Mouse (Mus musculus) cerebral cortex, adult 2 months (tissue): ENCODE data around the gene Gmeb1.

Experiments used
- WGBS: fragments of 180-500 bp; shearing (Covaris S2); methylation state at CpG from one replicate; pipeline ENCODE4 v1.1.7; 2018; 5-methylcytosine and 5-hydroxymethylcytosine counted together

Gene Gmeb1

DNA sequence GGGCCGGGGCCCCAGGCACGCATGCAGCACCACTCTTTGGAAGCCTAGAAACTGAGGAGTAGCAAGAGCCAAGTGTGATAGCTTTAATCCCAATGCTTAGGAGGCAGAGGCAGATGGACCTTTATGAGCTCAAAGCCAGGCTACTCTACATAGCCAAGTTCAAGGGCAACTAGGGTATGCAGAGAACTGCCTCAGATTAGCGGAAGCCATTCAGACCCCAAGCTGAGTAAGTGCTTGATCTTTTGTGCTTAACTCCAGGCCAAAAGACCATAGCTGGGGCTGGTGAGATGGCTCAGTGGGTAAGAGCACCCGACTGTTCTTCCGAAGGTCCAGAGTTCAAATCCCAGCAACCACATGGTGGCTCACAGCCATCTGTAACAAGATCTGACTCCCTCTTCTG is 39.4 kb downstream of the Gmeb1 start:
- WGBS: 99% methylated on average over 5 of the region's 5 CpGs

DNA sequence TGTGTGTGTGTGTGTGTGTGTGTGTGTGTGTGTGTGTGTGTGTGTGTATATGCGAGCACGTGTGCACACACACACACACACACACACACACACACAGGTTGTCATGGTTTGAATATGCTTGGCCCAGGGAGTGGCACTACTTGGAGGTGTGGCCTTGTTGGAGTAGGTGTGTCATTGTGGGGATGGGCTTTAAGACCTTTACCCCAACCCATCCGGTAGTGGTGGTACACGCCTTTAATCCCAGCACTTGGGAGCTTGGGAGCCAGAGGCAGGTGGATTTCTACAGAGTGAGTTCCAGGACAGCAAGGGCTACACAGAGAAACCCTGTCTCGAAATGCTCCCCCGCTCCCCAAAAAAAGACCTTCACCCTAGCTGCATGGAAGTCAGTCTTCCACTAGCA is 43.0 kb downstream of the Gmeb1 start:
- WGBS: 84% methylated on average over 6 of the region's 6 CpGs

DNA sequence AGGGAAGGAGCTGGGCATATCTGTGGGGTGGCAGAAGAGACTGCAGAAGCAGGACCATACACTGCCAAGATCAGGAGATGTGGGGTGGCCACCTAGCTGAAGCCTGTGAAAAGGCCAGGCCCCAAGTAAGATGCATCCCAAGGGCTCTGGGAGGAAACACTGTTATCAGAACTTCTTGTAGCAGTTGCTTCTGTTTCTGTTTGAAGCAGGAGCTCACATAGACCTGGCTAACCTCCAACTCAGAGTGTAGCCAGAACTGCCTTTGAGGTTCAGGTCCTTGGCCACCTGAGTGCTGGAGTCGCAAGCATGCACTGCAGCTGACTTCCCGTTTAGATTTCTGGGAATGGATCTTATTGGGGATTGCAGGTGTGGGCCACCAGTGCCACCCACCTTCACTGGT is 43.6 kb downstream of the Gmeb1 start:
- WGBS: 79% methylated on average over 2 of the region's 2 CpGs

DNA sequence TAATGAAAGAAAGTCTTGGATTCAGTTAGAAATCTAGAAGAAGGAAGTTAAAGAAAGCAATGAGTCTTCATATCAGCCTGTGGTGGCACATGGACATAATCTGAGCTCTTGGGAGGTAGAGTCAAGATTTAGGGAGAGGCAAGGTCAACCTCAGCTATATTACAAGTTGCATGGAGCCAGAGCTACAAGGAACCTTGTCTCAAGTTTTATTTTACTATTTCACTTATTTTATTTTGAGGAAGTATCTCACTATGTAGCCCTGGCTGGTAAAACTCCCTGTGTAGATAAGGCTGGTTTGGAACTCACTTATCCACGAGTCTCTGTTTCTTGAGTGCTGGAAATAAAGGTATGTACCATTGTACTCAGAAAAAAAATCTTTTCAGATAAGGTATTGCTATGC is 44.8 kb downstream of the Gmeb1 start:
- 81% methylated on average over 1 of the region's 1 CpGs for WGBS

DNA sequence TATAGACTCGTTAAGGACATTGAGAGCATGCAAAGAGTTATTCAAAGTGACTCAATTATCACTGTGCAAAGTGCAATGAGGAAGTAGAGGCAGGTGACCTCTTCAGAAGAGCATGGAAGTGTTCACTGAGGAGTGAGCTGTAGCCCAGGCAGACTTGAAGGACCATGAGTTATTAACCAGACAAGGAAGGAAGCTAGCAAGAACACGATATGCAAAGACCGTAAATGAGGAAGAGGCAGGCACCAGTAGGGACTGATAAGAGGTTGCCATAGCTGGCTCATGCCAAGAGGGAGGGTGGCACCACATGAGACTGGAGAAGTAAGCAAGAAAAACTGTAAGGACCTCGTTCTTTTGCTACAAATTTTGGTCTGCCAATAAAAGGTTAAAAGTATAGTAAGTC is 46.6 kb downstream of the Gmeb1 start:
- 73% methylated on average over 4 of the region's 4 CpGs for WGBS

DNA sequence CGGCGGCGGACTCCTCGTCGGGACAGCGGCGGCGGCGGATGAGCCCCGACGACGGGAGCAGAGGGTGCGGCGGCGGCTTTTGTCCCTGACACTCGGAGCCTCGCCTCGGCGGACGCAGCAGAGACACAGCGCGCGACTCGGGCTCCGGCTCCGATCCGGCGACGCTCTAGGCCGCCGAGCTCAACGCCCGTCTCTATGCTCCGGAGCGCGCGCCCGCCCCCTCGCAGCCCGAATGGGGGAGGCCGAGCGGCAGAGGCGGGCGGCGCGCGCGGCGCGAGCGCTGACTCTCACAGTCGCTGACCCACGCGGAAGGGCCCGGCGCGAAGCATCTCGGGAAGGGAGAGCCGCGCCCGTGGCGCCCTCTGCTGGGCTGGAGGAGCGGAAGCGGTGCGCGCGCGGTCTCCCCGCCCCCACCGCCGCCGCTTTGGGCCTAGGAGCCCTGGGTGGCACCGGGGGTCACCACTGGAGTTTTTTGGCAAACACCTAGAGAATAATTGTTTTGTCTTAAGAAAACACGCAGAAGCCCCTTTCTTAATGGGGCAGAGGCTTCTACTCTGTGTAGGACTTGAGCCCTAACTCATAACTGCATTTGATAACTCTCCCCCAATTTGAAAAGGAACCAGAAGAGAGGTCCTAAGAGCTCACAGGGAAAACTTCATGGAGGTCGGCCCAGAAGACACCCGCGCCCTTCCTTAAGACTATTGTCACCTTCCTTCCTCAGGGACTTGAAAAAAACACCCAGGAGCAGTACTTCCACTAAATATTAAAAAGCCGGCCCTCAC is 49.3 kb downstream of the Gmeb1 start, which contains the start of gene Ythdf2:
Ythdf2 (minus strand) TSS at position 351 of the 782 bp plus-strand sequence.
- 2% methylated on average over 78 of the region's 78 CpGs for WGBS

DNA sequence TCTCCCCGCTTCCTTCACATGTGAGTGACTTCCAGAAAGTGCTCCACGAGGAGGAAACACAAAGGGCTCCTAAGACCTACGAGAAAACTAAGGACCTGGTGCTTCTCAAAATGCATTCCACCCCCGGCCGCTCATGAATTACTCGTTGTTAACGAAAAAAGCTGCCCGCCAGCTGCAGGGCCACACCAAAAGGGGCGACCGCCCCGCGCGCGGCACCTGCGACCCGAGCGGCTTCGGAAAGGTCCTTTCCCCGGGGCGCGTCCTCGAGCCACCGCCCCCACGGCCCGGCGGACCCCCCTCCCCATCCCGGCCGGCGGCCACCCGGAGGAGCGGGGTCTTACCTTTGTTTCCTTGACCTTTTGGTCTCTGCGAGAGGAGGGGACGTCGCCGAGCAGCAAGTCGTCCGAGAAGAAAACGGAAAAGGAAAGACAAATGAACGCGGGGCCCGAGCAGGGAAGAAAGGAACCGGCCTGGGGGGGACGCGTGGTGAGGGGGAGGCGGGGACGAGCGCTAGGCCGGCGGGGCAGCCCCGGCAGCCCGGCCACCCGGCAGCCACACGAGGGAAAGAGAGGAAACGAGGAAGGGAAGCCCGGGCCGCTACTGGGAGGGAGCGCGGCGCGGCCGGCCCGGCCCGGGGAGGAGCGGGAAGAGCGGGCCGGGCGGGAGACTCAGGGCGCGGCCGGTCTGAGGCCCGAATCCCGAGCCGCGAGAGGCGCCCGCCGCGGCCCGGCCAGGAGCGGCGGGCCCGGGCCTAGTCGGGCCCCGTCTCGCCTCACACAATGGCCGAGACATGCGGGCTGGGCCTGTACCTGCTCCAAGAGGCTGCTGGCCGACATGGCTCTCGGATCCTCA is 50.1 kb downstream of the Gmeb1 start:
- under 1% methylated on average over 87 of the region's 89 CpGs for WGBS

DNA sequence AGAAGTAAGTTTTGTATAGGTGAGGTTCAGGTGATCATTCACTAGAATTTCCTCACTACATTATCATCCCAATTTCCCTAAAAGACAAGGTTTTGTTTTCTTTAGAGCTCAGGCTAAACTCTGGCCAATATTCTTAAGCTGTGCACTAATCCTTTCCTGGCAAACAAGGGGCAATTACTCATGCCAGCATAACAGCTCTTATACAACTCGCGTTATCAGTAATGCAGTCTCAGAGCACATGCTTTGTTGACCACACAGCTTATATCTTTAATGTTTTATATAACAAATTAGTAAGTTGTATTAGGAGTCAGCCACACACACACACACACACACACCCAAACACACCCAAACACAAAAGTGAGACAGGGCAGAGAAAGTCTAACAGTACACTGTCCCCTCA is 51.1 kb downstream of the Gmeb1 start:
- WGBS: 22% methylated on average over 2 of the region's 2 CpGs

DNA sequence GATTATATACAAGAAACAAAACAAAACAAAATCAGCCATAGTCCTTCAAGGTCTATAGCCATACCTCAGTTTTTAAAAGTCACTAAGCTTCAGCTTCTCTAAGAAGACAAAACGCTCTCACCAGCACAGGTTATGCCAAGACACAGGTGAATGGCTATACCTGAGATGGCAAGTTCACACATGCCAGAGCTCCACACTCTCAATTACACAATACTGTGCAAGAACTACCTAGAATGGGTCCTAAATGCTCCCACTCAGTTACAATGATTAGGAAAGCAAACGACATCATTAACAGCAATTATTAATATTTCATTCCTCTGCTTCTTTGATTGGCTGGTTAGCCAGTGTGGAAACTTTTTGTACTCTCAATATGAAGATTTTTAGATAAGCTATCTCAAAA is 52.1 kb downstream of the Gmeb1 start:
- WGBS: 77% methylated on average over 2 of the region's 2 CpGs

DNA sequence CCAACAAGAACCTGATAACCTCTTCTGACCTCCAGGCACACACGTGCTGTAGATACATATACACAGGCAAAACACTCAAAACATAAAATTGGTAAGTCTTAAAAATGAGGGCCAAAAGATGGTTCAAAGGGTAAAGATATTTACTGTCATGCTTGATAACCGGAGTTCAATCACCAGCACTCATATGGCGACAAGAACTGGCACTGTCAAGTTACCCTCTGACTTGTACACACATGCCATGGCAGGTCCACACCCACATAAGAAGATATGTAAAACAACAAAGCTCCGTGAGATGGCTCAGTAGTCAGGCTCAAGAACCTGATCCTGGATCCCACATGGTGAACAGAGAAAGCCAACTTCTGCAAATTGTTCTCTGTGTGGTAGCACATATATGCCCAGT is 54.1 kb downstream of the Gmeb1 start:
- 90% methylated on average over 4 of the region's 4 CpGs for WGBS

DNA sequence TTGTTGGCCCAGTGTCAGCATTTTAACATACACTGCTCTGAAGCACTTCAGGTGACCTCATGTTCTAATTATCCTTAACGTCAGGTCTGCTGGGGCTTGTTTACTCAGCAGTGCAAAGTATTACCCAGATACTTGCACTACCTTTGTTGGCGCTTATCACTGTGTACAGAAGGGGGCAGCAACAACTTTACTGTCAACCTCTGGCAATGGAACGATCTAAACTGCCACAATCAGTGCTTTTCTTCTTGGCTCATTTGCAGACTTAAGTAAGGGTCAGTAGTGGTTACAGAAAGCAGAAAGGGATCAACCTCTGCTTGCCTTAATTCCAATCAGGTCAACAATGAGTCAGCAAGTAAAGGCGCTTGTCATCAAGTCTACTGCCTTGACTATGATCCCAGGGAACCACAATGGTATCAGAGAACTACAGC is 63.1 kb downstream of the Gmeb1 start:
- 42% methylated on average over 4 of the region's 4 CpGs for WGBS

DNA sequence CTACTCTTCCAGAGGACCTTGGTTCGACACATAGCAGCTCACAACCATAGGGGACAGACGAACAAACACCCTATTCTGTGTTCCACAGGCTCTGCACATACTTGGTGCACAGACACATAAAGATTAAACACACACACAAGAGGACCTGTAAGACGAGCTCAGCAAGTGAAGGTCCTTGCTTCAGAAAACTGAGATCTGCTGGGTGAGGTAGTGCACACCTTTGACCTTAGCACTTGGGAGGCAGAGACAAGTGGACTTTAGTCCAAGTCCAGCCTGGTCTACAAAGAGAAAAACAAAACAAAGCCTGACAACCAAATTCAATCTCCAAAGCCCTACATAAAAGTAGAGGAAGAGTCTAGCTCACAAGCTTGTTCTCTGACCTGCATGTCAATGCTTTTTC is 66.4 kb downstream of the Gmeb1 start:
- WGBS: 72% methylated on average over 3 of the region's 3 CpGs

DNA sequence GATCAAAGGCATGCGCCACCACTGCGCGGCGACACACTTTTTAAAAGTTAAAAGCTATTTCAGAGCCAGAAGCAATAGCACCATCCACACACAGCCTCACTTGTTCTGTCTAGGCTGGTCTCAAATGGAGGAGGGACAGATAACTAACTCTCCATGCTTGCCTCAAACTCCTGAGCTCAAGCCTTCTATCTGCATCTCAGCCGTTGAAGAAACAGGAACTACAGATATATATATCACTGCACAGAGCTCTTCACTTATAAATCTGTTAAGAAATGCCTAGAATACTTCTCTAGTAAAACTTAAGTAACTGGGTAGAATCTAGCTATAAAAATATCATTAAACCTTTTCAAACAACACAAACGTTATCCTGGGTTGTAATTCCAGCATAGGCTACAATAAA is 67.0 kb downstream of the Gmeb1 start:
- whole genome bisulfite sequencing: 78% methylated on average over 6 of the region's 6 CpGs

DNA sequence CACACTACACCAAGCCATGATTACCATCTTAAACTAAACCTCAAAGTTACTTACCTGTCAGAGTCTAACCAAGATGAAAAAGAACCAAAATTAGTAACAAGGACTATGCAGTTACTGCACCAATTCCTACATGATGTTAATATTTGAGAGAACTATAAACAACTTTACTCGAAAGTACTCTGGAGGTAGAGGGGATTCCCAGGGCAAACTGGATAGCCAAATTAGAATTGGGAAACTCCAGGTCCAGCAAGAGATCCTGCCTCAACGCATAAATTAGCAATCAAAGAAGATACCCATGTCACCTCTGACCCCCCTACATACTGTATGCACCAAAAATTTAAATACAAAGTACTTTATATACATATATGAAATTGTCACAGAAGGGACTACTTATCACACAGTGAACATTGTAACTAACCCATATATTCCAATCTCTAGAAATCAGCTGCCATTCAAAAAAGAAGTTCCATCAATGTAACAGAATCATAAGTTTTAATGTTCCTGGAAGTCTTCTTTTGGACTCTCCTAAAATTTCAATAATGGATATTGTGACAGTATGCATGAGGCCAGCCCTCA is 73.5 kb downstream of the Gmeb1 start:
- 93% methylated on average over 2 of the region's 2 CpGs for WGBS

DNA sequence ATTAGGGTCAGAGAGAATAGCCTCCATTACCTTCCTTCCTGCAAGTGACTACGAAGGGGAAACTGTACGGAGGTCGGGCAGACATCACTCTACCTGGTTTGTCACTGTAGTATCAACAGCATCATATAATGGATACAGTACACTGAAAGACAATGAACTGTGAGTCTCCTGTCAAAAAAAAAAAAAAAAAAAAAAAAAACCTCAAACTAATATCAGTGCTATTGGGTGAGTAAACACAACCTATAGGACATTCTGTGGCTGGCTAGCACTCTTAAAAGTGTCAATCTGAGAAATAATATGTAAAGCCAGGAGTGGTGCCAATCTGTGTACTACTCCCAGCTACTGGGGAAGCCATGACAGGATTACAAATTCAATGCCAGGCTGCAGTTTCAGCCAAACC is 78.2 kb downstream of the Gmeb1 start:
- WGBS: 95% methylated on average over 3 of the region's 3 CpGs

DNA sequence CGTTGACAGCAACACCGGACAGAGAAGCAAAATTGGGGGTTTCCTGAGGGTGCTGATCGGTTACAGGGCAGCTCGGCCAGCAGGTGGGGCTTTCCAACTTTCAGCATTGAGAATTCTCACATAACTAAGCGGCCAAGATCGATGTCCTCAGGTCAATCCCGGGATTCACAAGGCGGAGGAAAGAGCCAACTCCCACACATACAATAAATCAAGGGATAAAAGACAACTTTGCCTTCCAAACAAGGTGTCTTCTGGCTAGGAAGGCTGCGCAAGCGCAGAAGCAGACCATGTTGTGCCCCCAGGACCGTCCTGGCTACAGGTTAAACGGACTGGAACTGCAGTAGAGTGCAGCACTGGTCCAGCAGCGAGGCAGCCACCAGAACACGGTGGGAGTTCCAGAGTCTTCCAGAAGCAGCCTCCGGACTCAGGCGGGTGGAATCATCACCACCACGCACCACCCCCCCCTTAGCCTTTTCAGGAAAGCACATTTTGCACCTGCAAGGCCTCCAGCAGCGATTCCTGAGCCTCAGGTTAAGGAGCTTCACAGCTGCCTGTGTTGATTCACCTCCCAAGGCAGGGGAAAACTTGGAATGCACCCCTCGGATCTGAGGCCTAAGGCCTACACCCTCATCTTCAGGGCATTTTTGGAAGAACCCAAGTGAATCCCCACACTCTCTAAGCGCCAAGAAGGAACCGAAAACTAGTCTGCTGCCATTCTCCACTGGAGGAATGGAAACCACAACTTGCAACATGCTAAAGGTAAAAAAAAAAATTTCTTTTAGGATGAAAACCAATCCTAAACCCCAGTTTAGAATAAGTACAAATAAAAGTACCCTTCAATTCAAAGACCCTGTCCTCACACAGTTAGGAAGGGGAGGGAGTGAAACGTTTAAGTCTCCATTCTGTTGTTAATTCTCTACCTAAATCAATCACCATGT is 79.4 kb downstream of the Gmeb1 start:
- WGBS: 70% methylated on average over 22 of the region's 22 CpGs

DNA sequence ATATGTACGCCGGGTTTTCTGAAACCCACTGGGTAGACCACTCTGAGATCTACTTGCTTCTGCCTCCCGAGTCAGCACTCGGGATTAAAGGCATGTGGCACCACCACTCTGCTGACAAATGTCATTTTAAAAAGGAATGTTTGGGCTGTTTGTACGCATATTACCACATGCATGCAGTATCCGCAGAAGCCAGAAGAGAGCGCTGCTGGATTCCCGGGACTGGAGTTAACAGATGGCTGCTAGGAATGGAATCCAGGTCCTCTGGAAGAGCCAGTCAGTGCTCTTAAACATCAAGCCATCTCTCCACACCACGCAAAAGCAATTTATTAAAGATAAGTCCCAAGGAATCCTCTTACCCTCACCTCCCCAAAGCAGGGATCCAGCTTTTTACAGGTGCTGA is 80.7 kb downstream of the Gmeb1 start:
- WGBS: 71% methylated on average over 9 of the region's 9 CpGs

DNA sequence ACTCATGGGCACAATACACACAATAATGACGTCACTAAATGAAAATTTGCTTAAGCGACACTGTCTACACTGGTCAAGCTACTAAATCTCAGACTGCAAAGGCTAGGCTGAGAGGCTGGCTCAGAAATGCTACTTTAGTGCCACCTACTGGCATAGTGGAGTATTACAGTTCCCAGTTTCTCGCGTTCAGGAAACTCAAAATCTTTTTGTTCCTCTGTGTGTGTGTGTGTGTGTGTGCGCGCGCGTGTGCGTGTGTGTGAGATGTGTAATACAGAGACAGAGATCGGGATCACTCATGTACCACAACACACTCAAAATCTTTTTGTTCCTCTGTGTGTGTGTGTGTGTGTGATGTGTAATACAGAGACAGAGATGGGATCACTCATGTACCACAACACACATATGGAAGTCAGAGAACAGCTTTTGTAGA is 82.8 kb downstream of the Gmeb1 start:
- WGBS: 2% methylated on average over 10 of the region's 10 CpGs

DNA sequence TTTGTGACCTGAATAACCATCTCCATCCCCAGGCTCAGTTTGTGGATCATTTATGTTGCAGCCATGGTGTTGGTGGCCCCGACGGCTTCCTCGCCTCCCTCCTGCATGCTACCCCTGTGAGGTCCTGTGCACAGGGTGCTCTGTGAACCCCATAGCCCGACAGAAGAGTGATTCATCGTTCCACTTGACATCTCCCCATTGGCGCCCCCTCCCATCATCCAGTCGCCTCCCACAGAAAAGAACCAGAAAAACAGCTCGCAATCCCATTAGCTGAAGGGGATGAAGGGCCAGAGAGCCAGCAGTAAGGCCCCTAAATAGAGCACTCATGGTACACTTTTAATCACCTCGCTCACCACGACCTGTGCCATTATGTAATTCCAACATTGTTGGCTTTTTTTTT is 84.9 kb downstream of the Gmeb1 start:
- 69% methylated on average over 10 of the region's 10 CpGs for WGBS
